Mouse (Mus musculus) intestine, embryonic 16.5 days (tissue): ENCODE data around the gene Dsp. TPM values are rescaled to one million over a fixed set of nuclear protein-coding genes. Genes with fewer than 3 reads are reported as not detected.

ENCODE experiments used
- ATAC-seq: fragments of 200-750 bp; cut with Nextera tagmentation; 2 replicates; pipeline ENCODE4 v1.8.0; 2017; ENCODE audit warnings: moderate TSS enrichment, moderate library complexity
- H3K27ac ChIP-seq: fragments of 300-500 bp; sonication (generic); 2 replicates; pipeline ENCODE4 v1.5.1; 2014; ENCODE audit warnings: mild to moderate bottlenecking, low read length
- H3K27me3 ChIP-seq: fragments of 300-500 bp; sonication (generic); replicated peaks from 2 replicates; pipeline ENCODE4 v1.6.1; 2014; ENCODE audit warnings: low read length, control low read depth, mixed read lengths; ENCODE audit not compliant: control insufficient read depth, insufficient read depth
- H3K36me3 ChIP-seq: fragments of 300-500 bp; sonication (generic); 2 replicates; pipeline ENCODE4 v1.6.1; 2014; ENCODE audit warnings: low read length, control low read depth; ENCODE audit not compliant: control insufficient read depth, insufficient read depth
- H3K4me1 ChIP-seq: fragments of 300-500 bp; sonication (generic); 2 replicates; pipeline ENCODE4 v1.6.1; 2014; ENCODE audit warnings: low read length, control low read depth, mixed read lengths; ENCODE audit not compliant: control insufficient read depth, insufficient read depth
- H3K4me2 ChIP-seq: fragments of 300-500 bp; sonication (generic); 2 replicates; pipeline ENCODE4 v1.6.1; 2014; ENCODE audit warnings: low read depth, low read length, control low read depth
- H3K4me3 ChIP-seq: fragments of 300-500 bp; sonication (generic); 2 replicates; pipeline ENCODE4 v1.5.1; 2014; ENCODE audit warnings: mild to moderate bottlenecking, low read length
- H3K9ac ChIP-seq: fragments of 300-500 bp; sonication (generic); 2 replicates; pipeline ENCODE4 v1.6.1; 2014; ENCODE audit warnings: low read depth, low read length
- H3K9me3 ChIP-seq: fragments of 300-500 bp; sonication (generic); 2 replicates; pipeline ENCODE4 v1.6.1; 2016; ENCODE audit warnings: low read length, control low read depth; ENCODE audit not compliant: control insufficient read depth
- WGBS: fragments of 180-500 bp; shearing (Covaris S2); extraction: QIAGEN DNeasy Blood & Tissue Kit; methylation state at CpG from one replicate; pipeline ENCODE4 v1.1.7; 2014; 5-methylcytosine and 5-hydroxymethylcytosine counted together
- polyA plus RNA-seq: library from polyadenylated mRNA; unstranded; fragments of >200 nt; fragmentation: Nextera tagmentation; extraction: Ambion mirVana; gene quantifications from 2 replicates; pipeline ENCODE4 v1.2.1, GENCODE M21; 2015

Dsp gene
- polyA plus RNA-seq = 8.4 TPM in 2 replicates

- no peaks in the 10 kb centered on the region for H3K27me3 ChIP-seq
- H3K4me1 ChIP-seq = peaks cover 15% of the 10 kb centered on the region
- peak within 1 kb of the TSS; percentile 88 for H3K4me2 ChIP-seq
- no peaks in the 10 kb centered on the region for H3K36me3 ChIP-seq
- peak; percentile 89 for ATAC-seq
- peak within 1 kb of the TSS; percentile 87 for H3K27ac ChIP-seq
- WGBS = under 1% methylated on average over 44 of the region's 58 CpGs
- no peaks in the 10 kb centered on the region for H3K9me3 ChIP-seq
- H3K9ac ChIP-seq = peak within 1 kb of the TSS; percentile 83
- peak within 1 kb of the TSS; percentile 61 for H3K4me3 ChIP-seq
These were observed at the start of gene Dsp for GRCm38 (mm10) chr13:38151069-38151588. Gene Dsp (plus strand): TSS chr13:38151294.

GRCm38 (mm10) chr13:38103406-38103805 is 47.7 kb upstream of the Dsp start:
- no peaks in the 10 kb centered on the region for H3K9me3 ChIP-seq
- H3K4me2 ChIP-seq = no peak overlapping the region
- H3K36me3 ChIP-seq = no peaks in the 10 kb centered on the region
- H3K9ac ChIP-seq = no peak overlapping the region
- no peaks in the 10 kb centered on the region for H3K4me1 ChIP-seq
- WGBS = 55% methylated on average over 4 of the region's 4 CpGs
- no peak for ATAC-seq
- H3K4me3 ChIP-seq = no peak overlapping the region
- no peaks in the 10 kb centered on the region for H3K27me3 ChIP-seq
- H3K27ac ChIP-seq = no peak overlapping the region

GRCm38 (mm10) chr13:38104501-38104900 is 46.6 kb upstream of the Dsp start:
- Histone ChIP-seq H3K9ac (no peak overlapping the region), H3K4me2 (no peak overlapping the region), H3K36me3 (no peaks in the 10 kb centered on the region), H3K4me3 (no peak overlapping the region), H3K27ac (no peak overlapping the region), H3K27me3 (no peaks in the 10 kb centered on the region), H3K9me3 (no peaks in the 10 kb centered on the region), H3K4me1 (no peaks in the 10 kb centered on the region)
- 88% methylated on average over 10 of the region's 10 CpGs for WGBS
- ATAC-seq = no peak

- WGBS = 75% methylated on average over 9 of the region's 9 CpGs
- Histone ChIP-seq H3K9ac (no peak overlapping the region), H3K27ac (no peak overlapping the region), H3K4me1 (no peaks in the 10 kb centered on the region), H3K36me3 (no peaks in the 10 kb centered on the region), H3K4me2 (no peak overlapping the region), H3K9me3 (no peaks in the 10 kb centered on the region), H3K4me3 (no peak overlapping the region), H3K27me3 (no peaks in the 10 kb centered on the region)
- ATAC-seq = no peak
These were observed 42.0 kb upstream of the Dsp start for GRCm38 (mm10) chr13:38109081-38109480.

- H3K27ac ChIP-seq = no peak overlapping the region
- no peak for ATAC-seq
- no peak overlapping the region for H3K4me2 ChIP-seq
- no peaks in the 10 kb centered on the region for H3K4me1 ChIP-seq
- 81% methylated on average over 9 of the region's 9 CpGs for WGBS
- no peak overlapping the region for H3K4me3 ChIP-seq
- H3K9me3 ChIP-seq = no peaks in the 10 kb centered on the region
- no peak overlapping the region for H3K9ac ChIP-seq
- H3K27me3 ChIP-seq = no peaks in the 10 kb centered on the region
- no peaks in the 10 kb centered on the region for H3K36me3 ChIP-seq
These were observed 28.8 kb upstream of the Dsp start for GRCm38 (mm10) chr13:38122321-38122720.

- no peak overlapping the region for H3K27ac ChIP-seq
- H3K9ac ChIP-seq = no peak overlapping the region
- H3K4me1 ChIP-seq = no peaks in the 10 kb centered on the region
- H3K4me3 ChIP-seq = no peak overlapping the region
- H3K4me2 ChIP-seq = no peak overlapping the region
- H3K27me3 ChIP-seq = no peaks in the 10 kb centered on the region
- 64% methylated on average over 4 of the region's 4 CpGs for WGBS
- no peaks in the 10 kb centered on the region for H3K9me3 ChIP-seq
- ATAC-seq = peak; percentile 86
- no peaks in the 10 kb centered on the region for H3K36me3 ChIP-seq
These were observed 27.4 kb upstream of the Dsp start for GRCm38 (mm10) chr13:38123666-38124065.

- no peak overlapping the region for H3K4me2 ChIP-seq
- no peaks in the 10 kb centered on the region for H3K36me3 ChIP-seq
- no peaks in the 10 kb centered on the region for H3K9me3 ChIP-seq
- no peak for ATAC-seq
- H3K27me3 ChIP-seq = no peaks in the 10 kb centered on the region
- no peaks in the 10 kb centered on the region for H3K4me1 ChIP-seq
- H3K27ac ChIP-seq = no peak overlapping the region
- WGBS = 85% methylated on average over 3 of the region's 3 CpGs
- H3K4me3 ChIP-seq = no peak overlapping the region
- no peak overlapping the region for H3K9ac ChIP-seq
These were observed 23.4 kb upstream of the Dsp start for GRCm38 (mm10) chr13:38127683-38128082.

- Histone ChIP-seq H3K9ac (no peak overlapping the region), H3K9me3 (no peaks in the 10 kb centered on the region), H3K27ac (no peak overlapping the region), H3K36me3 (no peaks in the 10 kb centered on the region), H3K27me3 (no peaks in the 10 kb centered on the region), H3K4me1 (no peaks in the 10 kb centered on the region), H3K4me3 (no peak overlapping the region), H3K4me2 (no peak overlapping the region)
- ATAC-seq = no peak
- 71% methylated on average over 3 of the region's 3 CpGs for WGBS
These were observed 22.8 kb upstream of the Dsp start for GRCm38 (mm10) chr13:38128246-38128645.

GRCm38 (mm10) chr13:38129492-38129891 is 21.6 kb upstream of the Dsp start:
- no peak for ATAC-seq
- H3K27me3 ChIP-seq = no peaks in the 10 kb centered on the region
- WGBS = 86% methylated on average over 2 of the region's 2 CpGs

GRCm38 (mm10) chr13:38130116-38130515 is 21.0 kb upstream of the Dsp start:
- 87% methylated on average over 9 of the region's 9 CpGs for WGBS
- H3K9me3 ChIP-seq = no peaks in the 10 kb centered on the region
- no peaks in the 10 kb centered on the region for H3K4me1 ChIP-seq
- H3K27me3 ChIP-seq = no peaks in the 10 kb centered on the region
- H3K36me3 ChIP-seq = no peaks in the 10 kb centered on the region
- no peak overlapping the region for H3K4me2 ChIP-seq
- no peak for ATAC-seq
- no peak overlapping the region for H3K9ac ChIP-seq
- H3K4me3 ChIP-seq = no peak overlapping the region
- no peak overlapping the region for H3K27ac ChIP-seq

More at GRCm38 (mm10) chr13:38129492-38129891, 21.6 kb upstream of the Dsp start:
- no peak overlapping the region for H3K4me3 ChIP-seq
- H3K9me3 ChIP-seq = no peaks in the 10 kb centered on the region
- no peak overlapping the region for H3K27ac ChIP-seq
- no peak overlapping the region for H3K9ac ChIP-seq
- H3K4me2 ChIP-seq = no peak overlapping the region
- no peaks in the 10 kb centered on the region for H3K36me3 ChIP-seq
- H3K4me1 ChIP-seq = no peaks in the 10 kb centered on the region
